Mouse (Mus musculus): ENCODE data around the gene Stard9. TPM values are rescaled to one million over a fixed set of nuclear protein-coding genes. Genes with fewer than 3 reads are reported as not detected.

Stard9 gene
- total and polyA plus RNA-seq, 2 experiments from 2014 or later, result 1.8 to 11.8 TPM

GRCm38 (mm10) chr2:120630655-120631054 lies 1.7 kb downstream of the Stard9 start:
- no peak overlapping the region for H3K27ac ChIP-seq (ENCODE audit: low read depth, low read length)
- no peak overlapping the region for H3K9ac ChIP-seq
- peaks cover 6% of the 10 kb centered on the region; the same call in 1 of the 2 replicates for H3K4me1 ChIP-seq (ENCODE audit: insufficient read depth)
- no peak for ATAC-seq
- H3K36me3 ChIP-seq (ENCODE audit: insufficient read depth), result no peaks in the 10 kb centered on the region
- no peaks in the 10 kb centered on the region for H3K27me3 ChIP-seq (ENCODE audit: insufficient read depth, low read length)
- no peak overlapping the region for H3K4me3 ChIP-seq (ENCODE audit: low read depth, low read length)
- 71% methylated on average over 2 of the region's 2 CpGs for WGBS
- no peaks in the 10 kb centered on the region for H3K9me3 ChIP-seq (ENCODE audit: low read length)
- no peak overlapping the region for H3K4me2 ChIP-seq (ENCODE audit: low read depth)
- TF ChIP-seq CTCF (IDR thresholded peaks at IDR 0.05; ENCODE audit: low read depth), result no peak
- no peak for DNase-seq

- TF ChIP-seq CTCF (IDR thresholded peaks at IDR 0.05; ENCODE audit: low read depth), result no peak
- ATAC-seq (no peak), DNase-seq (no peak)
- WGBS, result 83% methylated on average over 2 of the region's 2 CpGs
- Histone ChIP-seq H3K4me2 (ENCODE audit: low read depth) (no peak overlapping the region), H3K27ac (ENCODE audit: low read depth, low read length) (no peak overlapping the region), H3K4me3 (ENCODE audit: low read depth, low read length) (no peak overlapping the region), H3K4me1 (ENCODE audit: insufficient read depth) (peaks cover 6% of the 10 kb centered on the region; the same call in 1 of the 2 replicates), H3K9me3 (ENCODE audit: low read length) (no peaks in the 10 kb centered on the region), H3K9ac (no peak overlapping the region), H3K36me3 (ENCODE audit: insufficient read depth) (no peaks in the 10 kb centered on the region), H3K27me3 (ENCODE audit: insufficient read depth, low read length) (no peaks in the 10 kb centered on the region)
Observed at GRCm38 (mm10) chr2:120631521-120631920, 2.6 kb downstream of the Stard9 start.

DNA sequence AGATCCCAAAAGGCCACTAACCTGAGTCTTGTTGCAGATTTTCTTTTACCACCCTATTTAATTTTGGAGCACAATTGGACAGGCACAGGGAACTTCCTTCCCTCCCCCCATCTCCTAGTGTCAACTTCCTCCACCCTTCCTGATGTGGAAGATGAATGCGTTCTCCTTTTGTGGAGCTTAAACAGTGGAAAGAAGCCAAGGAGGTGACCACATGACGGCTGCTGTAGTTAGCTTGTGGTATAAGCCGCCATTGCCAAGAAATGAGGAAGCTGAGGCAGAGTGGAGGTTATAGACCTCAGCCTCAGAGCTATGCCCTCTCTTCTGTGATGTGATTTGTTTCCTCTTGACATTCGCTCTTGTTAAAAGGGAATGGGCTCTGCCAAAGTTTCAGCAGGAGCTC lies 3.0 kb downstream of the Stard9 start:
- peaks cover 6% of the 10 kb centered on the region; the same call in 1 of the 2 replicates for H3K4me1 ChIP-seq (ENCODE audit: insufficient read depth)
- H3K4me2 ChIP-seq (ENCODE audit: low read depth), result no peak overlapping the region
- no peak overlapping the region for H3K9ac ChIP-seq
- H3K27ac ChIP-seq (ENCODE audit: low read depth, low read length), result no peak overlapping the region
- WGBS, result 72% methylated on average over 4 of the region's 4 CpGs
- no peak overlapping the region for H3K4me3 ChIP-seq (ENCODE audit: low read depth, low read length)
- no peak for ATAC-seq
- no peaks in the 10 kb centered on the region for H3K27me3 ChIP-seq (ENCODE audit: insufficient read depth, low read length)
- DNase-seq, result no peak
- H3K9me3 ChIP-seq (ENCODE audit: low read length), result no peaks in the 10 kb centered on the region
- TF ChIP-seq CTCF (IDR thresholded peaks at IDR 0.05; ENCODE audit: low read depth), result no peak
- no peaks in the 10 kb centered on the region for H3K36me3 ChIP-seq (ENCODE audit: insufficient read depth)

DNA sequence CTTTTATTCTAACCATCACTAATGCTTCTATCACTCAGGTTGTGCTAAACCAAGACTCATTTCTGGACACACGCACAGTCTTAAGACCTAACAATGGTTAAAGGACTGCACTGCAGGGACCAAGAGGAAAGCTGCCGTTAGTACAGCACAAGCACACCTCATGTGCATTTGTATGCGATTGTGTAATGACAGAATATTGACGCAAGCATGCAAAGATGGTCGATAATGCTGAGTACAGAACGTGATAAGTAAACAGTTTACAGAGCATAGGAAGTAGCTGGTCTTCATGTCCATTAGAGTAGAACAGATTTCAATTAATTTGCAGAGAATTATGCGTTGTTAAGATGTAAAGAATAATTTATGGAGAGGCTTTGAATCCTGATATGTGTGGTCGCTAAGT lies 11.9 kb downstream of the Stard9 start:
- DNase-seq, result no peak
- ATAC-seq, result no peak
- H3K9ac ChIP-seq, result no peak overlapping the region

DNA sequence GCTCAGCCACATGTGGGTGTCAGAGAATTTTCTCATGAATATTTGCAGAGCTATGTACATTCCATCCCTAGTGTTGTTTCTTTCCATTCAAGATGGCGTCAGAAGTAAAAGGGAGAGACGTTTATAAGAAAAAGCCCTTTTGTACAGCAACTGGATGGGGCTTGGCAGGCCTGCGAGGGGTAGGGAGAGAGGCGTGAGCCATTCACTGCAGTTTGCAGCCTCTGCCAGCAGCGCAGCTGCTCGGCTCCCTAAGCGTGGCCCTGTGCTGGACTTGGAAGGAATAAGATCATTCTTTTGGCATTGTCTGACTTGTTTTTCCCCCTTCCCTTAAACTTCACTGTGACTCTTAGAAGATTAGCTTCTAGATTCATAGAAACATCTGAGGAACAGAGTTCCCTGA lies 14.9 kb downstream of the Stard9 start:
- Histone ChIP-seq H3K9me3 (ENCODE audit: low read length) (no peaks in the 10 kb centered on the region), H3K4me2 (ENCODE audit: low read depth) (no peak overlapping the region), H3K27ac (ENCODE audit: low read depth, low read length) (no peak overlapping the region), H3K9ac (no peak overlapping the region), H3K4me3 (ENCODE audit: low read depth, low read length) (no peak overlapping the region), H3K36me3 (ENCODE audit: insufficient read depth) (no peaks in the 10 kb centered on the region), H3K4me1 (ENCODE audit: insufficient read depth) (no peaks in the 10 kb centered on the region), H3K27me3 (ENCODE audit: insufficient read depth, low read length) (no peaks in the 10 kb centered on the region)
- TF ChIP-seq CTCF (IDR thresholded peaks at IDR 0.05; ENCODE audit: low read depth), result no peak
- ATAC-seq, result peak; percentile 81
- peak; percentile 45 for DNase-seq
- 30% methylated on average over 7 of the region's 7 CpGs for WGBS

More for the DNA sequence above, 11.9 kb downstream of the Stard9 start:
- Histone ChIP-seq H3K9me3 (ENCODE audit: low read length) (no peaks in the 10 kb centered on the region), H3K27ac (ENCODE audit: low read depth, low read length) (no peak overlapping the region), H3K4me3 (ENCODE audit: low read depth, low read length) (no peak overlapping the region), H3K4me2 (ENCODE audit: low read depth) (no peak overlapping the region), H3K36me3 (ENCODE audit: insufficient read depth) (no peaks in the 10 kb centered on the region), H3K27me3 (ENCODE audit: insufficient read depth, low read length) (no peaks in the 10 kb centered on the region), H3K4me1 (ENCODE audit: insufficient read depth) (no peaks in the 10 kb centered on the region)
- no peak for TF ChIP-seq CTCF (IDR thresholded peaks at IDR 0.05; ENCODE audit: low read depth)
- 87% methylated on average over 8 of the region's 8 CpGs for WGBS

GRCm38 (mm10) chr2:120646777-120647176 lies 17.9 kb downstream of the Stard9 start:
- Histone ChIP-seq H3K27ac (ENCODE audit: low read depth, low read length) (no peak overlapping the region), H3K27me3 (ENCODE audit: insufficient read depth, low read length) (no peaks in the 10 kb centered on the region), H3K4me2 (ENCODE audit: low read depth) (no peak overlapping the region), H3K9ac (no peak overlapping the region), H3K36me3 (ENCODE audit: insufficient read depth) (no peaks in the 10 kb centered on the region), H3K9me3 (ENCODE audit: low read length) (no peaks in the 10 kb centered on the region), H3K4me1 (ENCODE audit: insufficient read depth) (no peaks in the 10 kb centered on the region), H3K4me3 (ENCODE audit: low read depth, low read length) (no peak overlapping the region)
- 64% methylated on average over 4 of the region's 4 CpGs for WGBS
- DNase-seq (no peak), ATAC-seq (no peak)
- no peak for TF ChIP-seq CTCF (IDR thresholded peaks at IDR 0.05; ENCODE audit: low read depth)

GRCm38 (mm10) chr2:120652256-120652924 lies 23.5 kb downstream of the Stard9 start:
- no peak for TF ChIP-seq CTCF (IDR thresholded peaks at IDR 0.05; ENCODE audit: low read depth)
- ATAC-seq (peak; percentile 25; the same call in 1 of the 2 replicates), DNase-seq (no peak)
- no peak overlapping the region for H3K4me2 ChIP-seq (ENCODE audit: low read depth)
- no peaks in the 10 kb centered on the region for H3K36me3 ChIP-seq (ENCODE audit: insufficient read depth)
- no peaks in the 10 kb centered on the region for H3K4me1 ChIP-seq (ENCODE audit: insufficient read depth)
- H3K4me3 ChIP-seq (ENCODE audit: low read depth, low read length), result no peak overlapping the region
- no peaks in the 10 kb centered on the region for H3K27me3 ChIP-seq (ENCODE audit: insufficient read depth, low read length)
- no peak overlapping the region for H3K9ac ChIP-seq
- no peaks in the 10 kb centered on the region for H3K9me3 ChIP-seq (ENCODE audit: low read length)
- 0 out of 2 replicates have a peak overlapping the region, but pooled peaks have one; percentile 9 for H3K27ac ChIP-seq (ENCODE audit: low read depth, low read length)
- 69% methylated on average over 7 of the region's 7 CpGs for WGBS
